Mouse (Mus musculus) cortical plate, adult 2 months (tissue): ENCODE data around the gene Aif1l.

Experiments
- CTCF ChIP-seq: fragments of 200-500 bp; IDR thresholded peaks from 2 replicates; pipeline ENCODE4 v1.5.1; 2011; ENCODE audit warnings: mild to moderate bottlenecking, control low read depth, low read length; ENCODE audit not compliant: insufficient read depth; ENCODE audit errors: extremely low read depth
- POLR2A ChIP-seq: fragments of 200-500 bp; IDR thresholded peaks from 2 replicates; pipeline ENCODE4 v1.6.1; 2011; ENCODE audit warnings: mild to moderate bottlenecking, low read length, control low read depth; ENCODE audit not compliant: insufficient read depth; ENCODE audit errors: extremely low read depth

DNA sequence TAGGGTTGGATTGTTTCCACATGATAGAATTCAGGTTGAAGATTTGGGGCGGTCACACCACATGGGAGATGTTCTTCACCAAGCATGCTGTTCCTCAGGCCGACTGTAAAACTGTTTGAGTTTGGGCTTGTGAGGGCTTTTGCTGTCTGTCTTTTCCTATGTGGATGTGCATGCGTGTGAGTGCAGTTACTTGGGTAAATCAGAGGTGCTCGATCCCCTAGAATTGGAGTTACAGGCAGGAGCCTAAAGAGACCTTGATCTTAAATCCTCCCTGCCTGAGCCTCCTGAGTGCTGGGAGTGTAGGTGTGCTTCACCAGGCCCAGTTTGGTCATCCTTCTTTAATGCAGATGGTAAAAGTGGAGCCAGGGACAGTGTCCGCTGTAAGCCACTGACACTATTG lies 47.6 kb downstream of the Aif1l start:
- TF ChIP-seq POLR2A (no peak), CTCF (no peak)
